Mouse (Mus musculus): ENCODE data around the gene Olfr911-ps1. TPM values are rescaled to one million over a fixed set of nuclear protein-coding genes. Genes with fewer than 3 reads are reported as not detected.

Gene Olfr911-ps1
- total RNA-seq (2022): not detected

- no peak for DNase-seq (ENCODE audit: low spot score in 2 of 2)
These were observed at the start of gene Olfr911-ps1 for GRCm38 (mm10) chr9:38521280-38521679. Gene Olfr911-ps1 (plus strand): TSS chr9:38521580.

- no peak for DNase-seq (ENCODE audit: low spot score in 2 of 2)
These were observed 34.6 kb upstream of the Olfr911-ps1 start, which contains the start of gene Olfr906 for GRCm38 (mm10) chr9:38486785-38487184. Gene Olfr906 (plus strand): TSS chr9:38487085.

GRCm38 (mm10) chr9:38495501-38495900 is 25.9 kb upstream of the Olfr911-ps1 start, which contains the start of gene Olfr907:
Gene Olfr907 (plus strand): TSS chr9:38495801.
- DNase-seq (ENCODE audit: low spot score in 2 of 2): no peak

- no peak for DNase-seq (ENCODE audit: low spot score in 2 of 2)
These were observed 9.0 kb upstream of the Olfr911-ps1 start for GRCm38 (mm10) chr9:38512353-38512752.

- DNase-seq (ENCODE audit: low spot score in 2 of 2): no peak
These were observed 16.2 kb downstream of the Olfr911-ps1 start, which contains the start of gene Olfr910 for GRCm38 (mm10) chr9:38537549-38537948. Gene Olfr910 (plus strand): TSS chr9:38537849.

Other genes starting within 250 kb of the Olfr911-ps1 start
- gene Olfr896-ps1, start 230.5 kb upstream of the Olfr911-ps1 start, total RNA-seq (2022): not detected
- not detected for gene Olfr25, start 192.5 kb upstream of the Olfr911-ps1 start, total RNA-seq (2022)
- gene Olfr898, start 173.2 kb upstream of the Olfr911-ps1 start, total RNA-seq (2022): not detected
- not detected for gene Olfr250, start 154.7 kb upstream of the Olfr911-ps1 start, total RNA-seq (2022)
- not detected for gene Olfr251, start 144.5 kb upstream of the Olfr911-ps1 start, total RNA-seq (2022)
- not detected for gene Olfr147, start 119.9 kb upstream of the Olfr911-ps1 start, total RNA-seq (2022)
- not detected for gene Olfr901, start 92.1 kb upstream of the Olfr911-ps1 start, total RNA-seq (2022)
- not detected for gene Olfr902, start 73.9 kb upstream of the Olfr911-ps1 start, total RNA-seq (2022)
- not detected for gene Olfr904, start 58.4 kb upstream of the Olfr911-ps1 start, total RNA-seq (2022)
- gene Olfr905, start 50.5 kb upstream of the Olfr911-ps1 start, total RNA-seq (2022): not detected
- not detected for gene Olfr906, start 34.5 kb upstream of the Olfr911-ps1 start, total RNA-seq (2022)
- gene Olfr907, start 25.8 kb upstream of the Olfr911-ps1 start, total RNA-seq (2022): not detected
- gene Olfr910, start 16.3 kb downstream of the Olfr911-ps1 start, total RNA-seq (2022): not detected
- not detected for gene Olfr912, start 58.6 kb downstream of the Olfr911-ps1 start, total RNA-seq (2022)
- gene Olfr913, start 71.2 kb downstream of the Olfr911-ps1 start, total RNA-seq (2022): not detected
- gene Olfr914, start 83.5 kb downstream of the Olfr911-ps1 start, total RNA-seq (2022): not detected
- gene Olfr916, start 138.3 kb downstream of the Olfr911-ps1 start, total RNA-seq (2022): not detected
- not detected for gene Olfr917, start 144.3 kb downstream of the Olfr911-ps1 start, total RNA-seq (2022)
- gene Olfr918, start 153.0 kb downstream of the Olfr911-ps1 start, total RNA-seq (2022): not detected
- gene Olfr919, start 182.1 kb downstream of the Olfr911-ps1 start, total RNA-seq (2022): not detected
- 10 to 100 TPM; 12.9 to 16.0 (median 14.7) TPM for gene Vwa5a, start 196.7 kb downstream of the Olfr911-ps1 start, total RNA-seq (2022)
- under 1 TPM in 3 of 4 experiments, not detected in 1; 0.04 to 0.05 (median 0.05) TPM for gene Olfr920, start 230.7 kb downstream of the Olfr911-ps1 start, total RNA-seq (2022)

Measured in gastrocnemius, adult 8-10 months (tissue).